Mouse (Mus musculus) G1E (cell line): ENCODE results near the gene Eif4ebp2. TPM values are rescaled to one million over a fixed set of nuclear protein-coding genes. Genes with fewer than 3 reads are reported as not detected.

Experiments used
- ATAC-seq: 2 replicates; pipeline ENCODE4 v1.8.0; 2016; ENCODE audit warnings: mild to moderate bottlenecking; ENCODE audit not compliant: insufficient number of reproducible peaks, poor library complexity, low FRiP score, severe bottlenecking; ENCODE audit errors: extremely low read depth
- DNase-seq: peaks from one replicate; pipeline ENCODE4 v3.0.0; 2012; ENCODE audit warnings: low spot score
- H3K27me3 ChIP-seq: 2 replicates; pipeline ENCODE4 v1.6.1; 2012; ENCODE audit warnings: mild to moderate bottlenecking, low read length, inconsistent platforms; ENCODE audit not compliant: insufficient read depth
- H3K36me3 ChIP-seq: replicated peaks from 2 replicates; pipeline ENCODE3; 2012; ENCODE audit warnings: mild to moderate bottlenecking, inconsistent platforms
- H3K4me1 ChIP-seq: 2 replicates; pipeline ENCODE4 v1.6.1; 2012; ENCODE audit warnings: low read depth, low read length, inconsistent platforms, mixed read lengths; ENCODE audit not compliant: insufficient read depth
- H3K4me3 ChIP-seq: 2 replicates; pipeline ENCODE4 v1.5.1; 2012; ENCODE audit warnings: low read depth, mild to moderate bottlenecking, inconsistent platforms, low read length, moderate library complexity, mixed read lengths
- H3K9me3 ChIP-seq: replicated peaks from 2 replicates; pipeline ENCODE4 v1.6.1; 2012; ENCODE audit warnings: inconsistent platforms
- CTCF ChIP-seq: IDR thresholded peaks from 2 replicates; pipeline ENCODE4 v1.5.1; 2012; ENCODE audit warnings: low read depth, low read length, inconsistent platforms, mixed read lengths
- GATA1 ChIP-seq: IDR thresholded peaks from 2 replicates; pipeline ENCODE4 v1.6.1; 2012; ENCODE audit warnings: borderline replicate concordance, low read length, inconsistent platforms, mixed read lengths
- GATA2 ChIP-seq: IDR thresholded peaks from 2 replicates; pipeline ENCODE4 v1.6.1; 2012; ENCODE audit warnings: low read depth, low read length, inconsistent platforms, borderline replicate concordance
- POLR2AphosphoS5 ChIP-seq: IDR thresholded peaks from 2 replicates; pipeline ENCODE4 v1.6.1; 2012; ENCODE audit warnings: low read depth, low read length, inconsistent platforms; ENCODE audit not compliant: insufficient replicate concordance
- TAL1 ChIP-seq: conservative IDR thresholded peaks from 2 replicates; pipeline ENCODE4 v1.6.1; 2012; ENCODE audit warnings: low read depth, low read length, inconsistent platforms, mixed read lengths
- polyA plus RNA-seq: library from polyadenylated mRNA; stranded (reverse); fragments of >175 nt; gene quantifications from 2 replicates; pipeline ENCODE4 v1.2.3, GENCODE M21; 2012
- total RNA-seq, 2 experiments: library from RNA; stranded (forward) in 1 of 2; stranded (reverse) in 1 of 2; fragments of 200-1000 nt in 1 of 2; fragments of >200 nt in 1 of 2; fragmentation: Nextera tagmentation in 1 of 2; gene quantifications; 2 replicates each; pipeline ENCODE4 v1.2.3; 2014 to 2017

The Eif4ebp2 gene
- total and polyA plus RNA-seq, 3 experiments = 9.4 to 184 (median 96.4) TPM

DNA sequence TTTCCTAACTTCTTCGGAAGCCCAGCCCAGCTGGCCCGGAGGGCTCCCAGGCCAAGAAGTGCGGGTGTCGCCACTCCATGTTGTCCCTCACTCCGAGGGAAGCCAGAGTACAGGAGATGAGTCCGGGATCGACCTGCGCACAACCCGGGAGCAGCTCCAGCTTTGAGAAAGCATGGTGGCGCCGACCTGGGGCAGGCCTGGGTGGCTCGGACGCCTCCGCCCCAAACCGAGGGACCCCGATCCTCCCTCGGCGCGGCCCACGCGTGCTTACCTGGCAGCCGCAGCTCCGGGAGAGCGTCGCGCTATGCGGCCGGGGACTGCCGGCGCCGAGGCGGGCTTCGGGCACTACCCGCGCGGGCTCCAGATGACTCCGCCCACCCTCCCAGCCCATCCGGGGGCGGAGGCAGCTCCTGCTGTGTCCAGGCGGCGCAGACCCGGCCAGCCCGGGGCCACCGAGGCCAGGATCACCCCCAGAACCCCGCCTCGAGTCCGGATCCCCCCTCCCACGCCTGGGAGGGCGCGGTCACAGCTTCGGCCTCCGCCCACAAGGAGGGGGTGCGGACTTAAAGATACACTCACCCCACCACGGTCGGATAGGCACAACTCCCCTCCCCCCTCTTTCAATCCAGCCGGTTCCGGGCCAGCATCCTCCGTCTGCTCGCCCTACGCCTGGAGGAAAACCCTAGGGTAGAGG is 69.3 kb downstream of the Eif4ebp2 start, which contains the start of gene Pald1:
Pald1 (minus strand) TSS at position 510 of the 694 bp plus-strand sequence.
- Histone ChIP-seq H3K4me3 (peak within 1 kb of the TSS; percentile 58; the same call in 1 of the 2 replicates), H3K27me3 (peaks cover 28% of the 10 kb centered on the region), H3K9me3 (no peaks in the 10 kb centered on the region), H3K36me3 (no peaks in the 10 kb centered on the region), H3K4me1 (peaks cover 2% of the 10 kb centered on the region; the same call in 1 of the 2 replicates)
- no peak for DNase-seq
- no peak for ATAC-seq
- TF ChIP-seq GATA2 = no peak
- no peak for TF ChIP-seq GATA1
- TF ChIP-seq POLR2AphosphoS5 = no peak
- no peak for TF ChIP-seq CTCF
- no peak for TF ChIP-seq TAL1

DNA sequence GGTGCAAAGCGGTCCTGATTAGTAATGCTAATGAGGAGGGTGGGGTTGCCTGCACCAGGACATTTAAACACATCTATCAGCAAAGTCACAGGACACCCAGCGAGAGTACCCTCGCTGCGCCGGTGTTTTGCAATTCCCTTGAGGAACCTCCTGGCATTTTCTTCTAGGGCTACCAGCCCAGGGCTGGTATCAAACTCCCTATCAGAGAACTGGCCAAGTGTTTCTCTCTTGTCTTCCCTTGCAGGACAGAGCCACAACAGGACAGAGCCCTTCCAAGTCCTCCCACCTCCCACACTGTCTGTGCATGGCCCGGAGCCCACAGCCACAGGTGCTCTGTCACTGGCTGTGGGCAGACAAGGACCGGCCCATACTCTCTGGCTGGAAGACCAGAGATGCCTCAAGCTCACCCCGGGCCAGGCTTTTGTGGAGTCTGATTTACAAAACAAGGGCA is 70.2 kb downstream of the Eif4ebp2 start:
- Histone ChIP-seq H3K9me3 (no peaks in the 10 kb centered on the region), H3K4me3 (no peak overlapping the region), H3K4me1 (peaks cover 2% of the 10 kb centered on the region; the same call in 1 of the 2 replicates), H3K27me3 (peaks cover 28% of the 10 kb centered on the region), H3K36me3 (no peaks in the 10 kb centered on the region)
- DNase-seq = no peak
- no peak for ATAC-seq
- TF ChIP-seq POLR2AphosphoS5 = no peak
- no peak for TF ChIP-seq TAL1
- no peak for TF ChIP-seq GATA2
- TF ChIP-seq CTCF = no peak
- TF ChIP-seq GATA1 = no peak

DNA sequence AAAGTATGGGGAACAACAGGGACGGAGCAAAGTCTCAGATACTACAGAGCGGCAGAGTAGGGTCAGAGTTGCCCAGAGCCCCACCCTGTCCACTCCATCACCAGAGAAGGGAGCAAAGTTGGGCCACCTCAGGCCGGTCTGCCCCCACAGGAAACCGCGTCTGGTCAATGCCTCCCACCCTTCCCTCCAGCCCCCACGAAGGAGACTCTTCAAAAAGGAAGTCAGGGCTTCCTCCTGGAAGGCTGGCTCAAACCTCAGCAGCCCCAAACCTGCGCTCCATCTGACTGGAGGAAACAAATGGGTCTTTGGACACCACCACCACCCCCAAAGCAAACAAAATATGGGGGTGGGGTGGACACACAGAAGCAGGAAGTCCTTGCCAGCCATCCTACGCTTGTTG is 70.6 kb downstream of the Eif4ebp2 start:
- peaks cover 28% of the 10 kb centered on the region for H3K27me3 ChIP-seq
- TF ChIP-seq CTCF = no peak
- TF ChIP-seq POLR2AphosphoS5 = no peak
- no peak for TF ChIP-seq GATA1
- TF ChIP-seq GATA2 = no peak
- no peak for TF ChIP-seq TAL1
- H3K4me1 ChIP-seq = peaks cover 2% of the 10 kb centered on the region; the same call in 1 of the 2 replicates
- ATAC-seq = no peak
- no peaks in the 10 kb centered on the region for H3K9me3 ChIP-seq
- no peak for DNase-seq
- no peaks in the 10 kb centered on the region for H3K36me3 ChIP-seq
- no peak overlapping the region for H3K4me3 ChIP-seq

DNA sequence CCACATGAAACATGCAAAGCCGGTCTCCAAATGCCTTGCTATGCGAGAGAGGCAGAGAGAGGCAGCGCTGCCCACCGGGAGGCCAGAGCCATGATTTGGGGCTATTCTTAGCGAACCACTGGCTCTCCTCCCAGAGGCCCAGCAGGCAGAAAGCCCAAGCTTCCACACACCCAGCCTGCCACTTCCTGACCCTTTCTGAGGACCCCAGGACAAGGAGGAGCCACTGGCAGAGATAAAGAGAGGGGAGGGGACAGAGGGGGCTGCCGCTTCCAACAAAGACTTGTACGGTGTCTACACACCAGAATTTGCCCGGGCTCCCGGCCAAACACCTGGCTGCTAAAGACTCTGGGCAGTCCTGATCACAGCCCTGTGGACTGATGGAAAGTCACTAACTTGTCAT is 72.3 kb downstream of the Eif4ebp2 start:
- no peak for TF ChIP-seq CTCF
- TF ChIP-seq POLR2AphosphoS5 = no peak
- TF ChIP-seq GATA2 = no peak
- no peak for TF ChIP-seq GATA1
- ATAC-seq = no peak
- no peak overlapping the region for H3K4me3 ChIP-seq
- no peaks in the 10 kb centered on the region for H3K36me3 ChIP-seq
- peaks cover 28% of the 10 kb centered on the region for H3K27me3 ChIP-seq
- peaks cover 2% of the 10 kb centered on the region; the same call in 1 of the 2 replicates for H3K4me1 ChIP-seq
- DNase-seq = no peak
- H3K9me3 ChIP-seq = no peaks in the 10 kb centered on the region

DNA sequence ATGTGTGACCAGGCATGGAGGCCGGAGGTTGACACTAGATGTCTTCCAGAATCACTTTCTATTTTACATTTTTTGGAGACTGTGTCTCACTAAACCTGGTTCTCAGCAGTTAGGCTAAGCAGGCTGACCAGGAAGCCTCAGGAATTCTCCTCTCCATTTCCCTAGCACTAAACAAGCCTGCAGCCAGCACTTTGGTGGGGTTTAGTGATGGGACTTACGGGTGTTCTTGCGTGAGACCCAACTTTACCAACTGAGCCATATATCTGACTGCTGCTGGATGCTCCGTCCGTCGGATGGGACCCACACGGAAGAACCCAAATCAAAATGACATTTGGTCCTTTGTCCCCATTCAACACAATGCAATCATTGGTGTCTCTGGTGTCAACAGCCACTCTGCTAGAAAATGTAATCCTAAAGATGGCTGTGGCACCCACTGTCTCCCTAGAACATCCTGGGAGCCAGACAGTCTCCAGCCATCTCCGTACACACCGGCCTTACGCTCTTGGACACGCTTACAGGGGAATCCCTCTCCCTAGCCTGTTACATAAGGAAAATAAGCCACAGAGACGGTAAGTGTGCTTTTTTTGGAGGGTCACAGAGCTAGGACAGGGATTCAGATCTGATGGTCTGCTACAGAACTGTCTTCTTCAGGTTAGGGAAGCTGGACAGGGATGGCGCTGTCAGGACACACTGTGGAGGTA is 73.0 kb downstream of the Eif4ebp2 start:
- TF ChIP-seq POLR2AphosphoS5 (no peak), CTCF (no peak), GATA2 (no peak), TAL1 (no peak), GATA1 (no peak)
- Histone ChIP-seq H3K27me3 (peaks cover 28% of the 10 kb centered on the region), H3K9me3 (no peaks in the 10 kb centered on the region), H3K4me1 (peaks cover 2% of the 10 kb centered on the region; the same call in 1 of the 2 replicates), H3K36me3 (no peaks in the 10 kb centered on the region), H3K4me3 (no peak overlapping the region)
- ATAC-seq = no peak
- no peak for DNase-seq

DNA sequence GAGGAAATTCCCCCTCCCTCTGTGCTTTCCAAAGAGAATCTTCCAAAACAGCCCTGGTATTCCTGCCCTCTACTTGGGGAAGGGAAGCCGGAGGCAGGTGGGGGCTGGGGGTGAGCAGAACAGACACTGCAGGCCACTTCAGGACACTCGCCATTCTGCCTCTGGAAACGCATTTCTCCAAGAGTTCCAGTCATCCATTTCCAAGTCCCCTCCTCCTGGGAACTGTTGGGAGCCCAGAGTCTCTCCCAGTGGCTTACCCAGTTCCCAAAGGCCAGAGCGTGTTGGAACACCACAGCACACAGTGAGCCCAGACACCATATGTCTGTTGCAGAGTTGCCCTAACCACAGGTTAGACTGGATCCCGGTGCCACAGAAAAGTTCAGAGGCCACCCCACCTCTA is 73.8 kb downstream of the Eif4ebp2 start:
- H3K4me3 ChIP-seq = no peak overlapping the region
- no peaks in the 10 kb centered on the region for H3K9me3 ChIP-seq
- ATAC-seq (no peak), DNase-seq (no peak)
- no peak for TF ChIP-seq GATA2
- no peak for TF ChIP-seq TAL1
- no peak for TF ChIP-seq POLR2AphosphoS5
- TF ChIP-seq CTCF = no peak
- no peak for TF ChIP-seq GATA1
- H3K27me3 ChIP-seq = peaks cover 23% of the 10 kb centered on the region
- no peaks in the 10 kb centered on the region for H3K36me3 ChIP-seq
- H3K4me1 ChIP-seq = peaks cover 2% of the 10 kb centered on the region

Other genes with a start within 250 kb of the Eif4ebp2 start
- gene Adamts14, start 179.2 kb downstream of the Eif4ebp2 start, total RNA-seq (2014; fragmentation: Nextera tagmentation) = not detected in 2 replicates
- not detected in 2 replicates for gene Adamts14, start 179.2 kb downstream of the Eif4ebp2 start, total RNA-seq (2017)
- not detected in 2 replicates for gene Adamts14, start 179.2 kb downstream of the Eif4ebp2 start, polyA plus RNA-seq
- gene Prf1, start 154.8 kb downstream of the Eif4ebp2 start, total RNA-seq (2014; fragmentation: Nextera tagmentation) = not detected in 2 replicates
- gene Prf1, start 154.8 kb downstream of the Eif4ebp2 start, total RNA-seq (2017) = 0.05 and 0.06 TPM in 2 replicates
- not detected in 2 replicates for gene Prf1, start 154.8 kb downstream of the Eif4ebp2 start, polyA plus RNA-seq
- not detected in 2 replicates for gene Pald1, start 69.1 kb downstream of the Eif4ebp2 start, total RNA-seq (2014; fragmentation: Nextera tagmentation)
- gene Pald1, start 69.1 kb downstream of the Eif4ebp2 start, total RNA-seq (2017) = not detected in 2 replicates
- gene Pald1, start 69.1 kb downstream of the Eif4ebp2 start, polyA plus RNA-seq = 0.03 TPM in 1 of 2 replicates, not detected in the other
- not detected in 2 replicates for gene Nodal, start 34.7 kb downstream of the Eif4ebp2 start, total RNA-seq (2014; fragmentation: Nextera tagmentation)
- not detected in 2 replicates for gene Nodal, start 34.7 kb downstream of the Eif4ebp2 start, total RNA-seq (2017)
- gene Nodal, start 34.7 kb downstream of the Eif4ebp2 start, polyA plus RNA-seq = not detected in 2 replicates
- gene Lrrc20, start 23.1 kb upstream of the Eif4ebp2 start, total RNA-seq (2014; fragmentation: Nextera tagmentation) = 7.4 and 7.7 TPM in 2 replicates
- 4.2 TPM in 2 replicates for gene Lrrc20, start 23.1 kb upstream of the Eif4ebp2 start, total RNA-seq (2017)
- gene Lrrc20, start 23.1 kb upstream of the Eif4ebp2 start, polyA plus RNA-seq = 8.4 and 11.1 TPM in 2 replicates
- not detected in 2 replicates for gene Npffr1, start 142.8 kb upstream of the Eif4ebp2 start, total RNA-seq (2014; fragmentation: Nextera tagmentation)
- 0.05 and 0.12 TPM in 2 replicates for gene Npffr1, start 142.8 kb upstream of the Eif4ebp2 start, total RNA-seq (2017)
- not detected in 2 replicates for gene Npffr1, start 142.8 kb upstream of the Eif4ebp2 start, polyA plus RNA-seq
- 19.0 and 29.6 TPM in 2 replicates for gene Ppa1, start 195.9 kb upstream of the Eif4ebp2 start, total RNA-seq (2014; fragmentation: Nextera tagmentation)
- 36.8 and 42.0 TPM in 2 replicates for gene Ppa1, start 195.9 kb upstream of the Eif4ebp2 start, total RNA-seq (2017)
- gene Ppa1, start 195.9 kb upstream of the Eif4ebp2 start, polyA plus RNA-seq = 14.8 and 15.0 TPM in 2 replicates
- 60.0 and 85.1 TPM in 2 replicates for gene Sar1a, start 227.6 kb upstream of the Eif4ebp2 start, total RNA-seq (2014; fragmentation: Nextera tagmentation)
- gene Sar1a, start 227.6 kb upstream of the Eif4ebp2 start, total RNA-seq (2017) = 72.4 and 83.0 TPM in 2 replicates
- 30.8 and 31.6 TPM in 2 replicates for gene Sar1a, start 227.6 kb upstream of the Eif4ebp2 start, polyA plus RNA-seq
- gene Tysnd1, start 242.9 kb upstream of the Eif4ebp2 start, total RNA-seq (2014; fragmentation: Nextera tagmentation) = 5.1 and 13.5 TPM in 2 replicates
- 8.2 and 10.8 TPM in 2 replicates for gene Tysnd1, start 242.9 kb upstream of the Eif4ebp2 start, total RNA-seq (2017)
- gene Tysnd1, start 242.9 kb upstream of the Eif4ebp2 start, polyA plus RNA-seq = 104 and 161 TPM in 2 replicates